ENCODE assay signal across 23 mouse cellular contexts in genomic region chr4:63483741-63484140, GRCm38 (mm10). TPM values are rescaled to one million over a fixed set of nuclear protein-coding genes. Genes with fewer than 3 reads are reported as not detected.
DNase-seq lines count a peak whose midpoint lies in the region; ATAC-seq lines count a peak whose summit lies in the region.
"Had no signal": no experiment of that assay in that cellular context is flagged by ENCODE, and none has a peak within 500 bp of the region (broad histone marks: within the 10 kb centered on the region; RNA-seq: fewer than 3 reads in every experiment).

No protein-coding gene starts in this region.

- 0 out of 2 replicates have a peak overlapping the region, but pooled peaks have one; percentile 23 for H3K27ac ChIP-seq in neural tube, embryonic 11.5 days (ENCODE audit: low read depth, low read length)
- H3K27ac ChIP-seq in neural tube, embryonic 15.5 days (replicated peaks), result no peak overlapping the region
- H3K27ac ChIP-seq: embryonic facial prominence, embryonic 10.5 days; embryonic facial prominence, embryonic 12.5 days; forebrain, embryonic 13.5 days; forebrain, embryonic 15.5 days had no signal

- H3K4me2 ChIP-seq in neural tube, embryonic 11.5 days (ENCODE audit: low read depth), result no peak overlapping the region
- H3K4me2 ChIP-seq in neural tube, embryonic 15.5 days, result no peak overlapping the region
- H3K4me2 ChIP-seq: embryonic facial prominence, embryonic 12.5 days; forebrain, embryonic 13.5 days; forebrain, embryonic 15.5 days had no signal

- H3K9ac ChIP-seq in neural tube, embryonic 11.5 days (ENCODE audit: low read length), result no peak overlapping the region
- no peak overlapping the region for H3K9ac ChIP-seq in neural tube, embryonic 15.5 days (replicated peaks)
- H3K9ac ChIP-seq: embryonic facial prominence, embryonic 12.5 days; forebrain, embryonic 13.5 days; forebrain, embryonic 15.5 days; forebrain, postnatal 0 days had no signal

- peaks cover 6% of the 10 kb centered on the region; the same call in 1 of the 2 replicates for H3K4me1 ChIP-seq in neural tube, embryonic 11.5 days (ENCODE audit: control insufficient read depth, insufficient read depth, low read length)
- peaks cover 26% of the 10 kb centered on the region for H3K4me1 ChIP-seq in neural tube, embryonic 15.5 days

- ATAC-seq in neural tube, embryonic 11.5 days (ENCODE audit: insufficient read depth, low FRiP score, low TSS enrichment), result no peak
- no peak for ATAC-seq in neural tube, embryonic 15.5 days (ENCODE audit: low FRiP score)
- ATAC-seq: activated CD4-positive, CD25-positive, alpha-beta regulatory T cell, adult 4 months; CD4-positive, CD25-positive, alpha-beta regulatory T cell, adult 4 months; forebrain, embryonic 13.5 days; forebrain, embryonic 15.5 days; forebrain, postnatal 0 days; Patski had no signal

- no peaks in the 10 kb centered on the region for H3K9me3 ChIP-seq in neural tube, embryonic 11.5 days (ENCODE audit: control insufficient read depth, low read length)
- H3K9me3 ChIP-seq in neural tube, embryonic 15.5 days (replicated peaks), result no peaks in the 10 kb centered on the region
- H3K9me3 ChIP-seq: embryonic facial prominence, embryonic 10.5 days; embryonic facial prominence, embryonic 12.5 days; forebrain, embryonic 13.5 days; forebrain, embryonic 15.5 days had no signal

- intact Hi-C loops in left cerebral cortex, postnatal 36 days (cut with DNase I), result no loop called here

- WGBS in neural tube, embryonic 11.5 days, result 34% methylated on average over 7 of the region's 7 CpGs
- 26% methylated on average over 7 of the region's 7 CpGs for WGBS in neural tube, embryonic 15.5 days

- no peaks in the 10 kb centered on the region for H3K27me3 ChIP-seq in neural tube, embryonic 11.5 days (ENCODE audit: control insufficient read depth, insufficient read depth, low read length)
- no peaks in the 10 kb centered on the region for H3K27me3 ChIP-seq in neural tube, embryonic 15.5 days (replicated peaks)
- H3K27me3 ChIP-seq: CH12.LX; embryonic facial prominence, embryonic 12.5 days; forebrain, embryonic 15.5 days; Patski had no signal

- H3K36me3 ChIP-seq in neural tube, embryonic 11.5 days (ENCODE audit: control insufficient read depth, insufficient read depth, low read length), result no peaks in the 10 kb centered on the region
- H3K36me3 ChIP-seq in neural tube, embryonic 15.5 days, result no peaks in the 10 kb centered on the region
- H3K36me3 ChIP-seq: embryonic facial prominence, embryonic 10.5 days; embryonic facial prominence, embryonic 12.5 days; forebrain, embryonic 15.5 days; G1E had no signal

- no peak overlapping the region for H3K4me3 ChIP-seq in neural tube, embryonic 11.5 days (ENCODE audit: low read depth, low read length)
- H3K4me3 ChIP-seq in neural tube, embryonic 15.5 days (replicated peaks), result no peak overlapping the region
- H3K4me3 ChIP-seq: embryonic facial prominence, embryonic 10.5 days; embryonic facial prominence, embryonic 12.5 days; forebrain, embryonic 13.5 days; forebrain, embryonic 15.5 days had no signal

- DNase-seq in cerebellum, postnatal 10 days, result peak; percentile 33
- DNase-seq in cerebellum, adult 9-11 months, result no peak
- no peak for DNase-seq in neural tube, embryonic 11.5 days (ENCODE audit: low spot score)
- no peak for DNase-seq in left cerebral cortex, postnatal 36 days (ENCODE audit: low spot score in 2 of 2)
- DNase-seq: adrenal gland, adult 8-10 months; adrenal gland, postnatal 14 days; adrenal gland, postnatal 36 days; B cell, adult 2 months; cerebellum, adult 11-12 months; cerebellum, adult 2 months; cerebellum, adult 9-10 months; cerebellum, postnatal 25 days; forebrain, postnatal 0 days had no signal

RNA-seq across cellular contexts. Expression of gene Whrn, which starts 12.1 kb away (rescaled TPM):
- polyA plus RNA-seq in neural tube, embryonic 11.5 days (2014; fragmentation: Nextera tagmentation; extraction: Ambion mirVana), result 8.0 and 10.5 TPM in 2 replicates
- polyA plus RNA-seq in neural tube, embryonic 15.5 days (2015; fragmentation: Nextera tagmentation; extraction: Ambion mirVana), result 5.5 and 5.6 TPM in 2 replicates
- 10 to 100 TPM; 41.5 to 50.6 TPM for total RNA-seq in left cerebral cortex, postnatal 36 days (2021)
- polyA plus RNA-seq: G1E had no signal

Comparison
In these comparisons a context has a peak if more than half of its experiments do, and no peak if none do; other contexts are left out.
1. DNase-seq: peak in cerebellum, postnatal 10 days (2 of 2); none in cerebellum, adult 9-11 months (single experiment), neural tube, embryonic 11.5 days (single experiment) and left cerebral cortex, postnatal 36 days (0 of 2).